Mouse (Mus musculus) kidney, adult 2 months (tissue): ENCODE measurements at regions not wholly inside any gene's neighbourhood (a gene's known extent, or its start where the extent isn't known, plus 50 kb on each side); places are given as distances from the start of the nearest gene placed in this dataset.

ENCODE experiments used
- DNase-seq: peaks from one replicate; pipeline ENCODE4 v3.0.0; 2021
- H3K27ac ChIP-seq: fragments of 200-500 bp; 2 replicates; pipeline ENCODE4 v1.5.1; 2012; ENCODE audit warnings: low read depth, low read length, control low read depth, inconsistent platforms; ENCODE audit not compliant: insufficient read depth
- H3K27me3 ChIP-seq: fragments of 200-500 bp; replicated peaks from 2 replicates; pipeline ENCODE4 v1.6.1; 2012; ENCODE audit warnings: mild to moderate bottlenecking, moderate library complexity, low read length, inconsistent platforms; ENCODE audit not compliant: control insufficient read depth, insufficient read depth
- H3K36me3 ChIP-seq: fragments of 200-500 bp; 2 replicates; pipeline ENCODE4 v1.6.1; 2012; ENCODE audit warnings: mild to moderate bottlenecking, moderate library complexity, low read length, inconsistent platforms; ENCODE audit not compliant: control insufficient read depth, insufficient read depth
- H3K4me1 ChIP-seq: fragments of 200-500 bp; 2 replicates; pipeline ENCODE4 v1.6.1; 2011; ENCODE audit warnings: low read length; ENCODE audit not compliant: control insufficient read depth, insufficient read depth
- H3K4me3 ChIP-seq: fragments of 200-500 bp; 2 replicates; pipeline ENCODE4 v1.5.1; 2011; ENCODE audit warnings: mild to moderate bottlenecking, low read depth, low read length, control low read depth; ENCODE audit not compliant: insufficient read depth
- CTCF ChIP-seq: fragments of 200-500 bp; conservative IDR thresholded peaks from 2 replicates; pipeline ENCODE4 v1.5.1; 2011; ENCODE audit warnings: low read depth, mild to moderate bottlenecking, control low read depth, low read length, moderate library complexity, mixed read lengths; ENCODE audit not compliant: insufficient read depth, insufficient read length
- POLR2A ChIP-seq: fragments of 200-500 bp; IDR thresholded peaks from one replicate; pipeline ENCODE4 v1.6.1; 2011; ENCODE audit warnings: low read depth, low read length, control low read depth
- WGBS: fragments of 180-500 bp; shearing (Covaris S2); methylation state at CpG from one replicate; pipeline ENCODE4 v1.1.7; 2018; 5-methylcytosine and 5-hydroxymethylcytosine counted together

- Histone ChIP-seq H3K4me1 (no peaks in the 10 kb centered on the region), H3K36me3 (no peaks in the 10 kb centered on the region), H3K27ac (no peak overlapping the region), H3K27me3 (no peaks in the 10 kb centered on the region), H3K4me3 (no peak overlapping the region)
- TF ChIP-seq CTCF (no peak), POLR2A (no peak)
- DNase-seq = no peak
- 34% methylated on average over 6 of the region's 6 CpGs for WGBS
These were observed 126.4 kb downstream of the Mreg start for GRCm38 (mm10) chr1:72085661-72086060.

GRCm38 (mm10) chr1:72084219-72084618 is 127.9 kb downstream of the Mreg start:
- H3K36me3 ChIP-seq = no peaks in the 10 kb centered on the region
- WGBS = 72% methylated on average over 3 of the region's 3 CpGs
- no peaks in the 10 kb centered on the region for H3K4me1 ChIP-seq
- TF ChIP-seq POLR2A (no peak), CTCF (no peak)
- no peaks in the 10 kb centered on the region for H3K27me3 ChIP-seq
- no peak for DNase-seq
- H3K27ac ChIP-seq = no peak overlapping the region
- H3K4me3 ChIP-seq = no peak overlapping the region

GRCm38 (mm10) chr1:72082366-72082765 is 129.7 kb downstream of the Mreg start:
- TF ChIP-seq CTCF (no peak), POLR2A (no peak)
- no peaks in the 10 kb centered on the region for H3K4me1 ChIP-seq
- no peak overlapping the region for H3K4me3 ChIP-seq
- H3K27ac ChIP-seq = no peak overlapping the region
- no peaks in the 10 kb centered on the region for H3K36me3 ChIP-seq
- no peaks in the 10 kb centered on the region for H3K27me3 ChIP-seq
- 80% methylated on average over 4 of the region's 4 CpGs for WGBS
- no peak for DNase-seq

GRCm38 (mm10) chr1:72081811-72082210 is 130.3 kb downstream of the Mreg start:
- 67% methylated on average over 5 of the region's 5 CpGs for WGBS
- Histone ChIP-seq H3K4me3 (no peak overlapping the region), H3K27ac (no peak overlapping the region), H3K36me3 (no peaks in the 10 kb centered on the region), H3K27me3 (no peaks in the 10 kb centered on the region), H3K4me1 (no peaks in the 10 kb centered on the region)
- DNase-seq = no peak
- TF ChIP-seq POLR2A (no peak), CTCF (no peak)

- no peak for DNase-seq
- WGBS = 86% methylated on average over 7 of the region's 7 CpGs
- H3K27ac ChIP-seq = no peak overlapping the region
- no peaks in the 10 kb centered on the region for H3K36me3 ChIP-seq
- H3K4me3 ChIP-seq = no peak overlapping the region
- H3K4me1 ChIP-seq = no peaks in the 10 kb centered on the region
- H3K27me3 ChIP-seq = no peaks in the 10 kb centered on the region
- TF ChIP-seq CTCF = no peak
- TF ChIP-seq POLR2A = no peak
These were observed 133.1 kb downstream of the Mreg start for GRCm38 (mm10) chr1:72078926-72079550.

GRCm38 (mm10) chr1:72076341-72076740 is 135.8 kb downstream of the Mreg start:
- H3K4me1 ChIP-seq = no peaks in the 10 kb centered on the region
- no peak overlapping the region for H3K27ac ChIP-seq
- TF ChIP-seq CTCF = no peak
- no peak for TF ChIP-seq POLR2A
- no peak overlapping the region for H3K4me3 ChIP-seq
- H3K27me3 ChIP-seq = no peaks in the 10 kb centered on the region
- DNase-seq = no peak
- 44% methylated on average over 1 of the region's 1 CpGs for WGBS
- H3K36me3 ChIP-seq = no peaks in the 10 kb centered on the region

GRCm38 (mm10) chr1:72075464-72075863 is 136.6 kb downstream of the Mreg start:
- no peak overlapping the region for H3K27ac ChIP-seq
- 68% methylated on average over 2 of the region's 2 CpGs for WGBS
- H3K4me1 ChIP-seq = no peaks in the 10 kb centered on the region
- no peak overlapping the region for H3K4me3 ChIP-seq
- TF ChIP-seq CTCF = no peak
- no peaks in the 10 kb centered on the region for H3K27me3 ChIP-seq
- no peak for DNase-seq
- H3K36me3 ChIP-seq = no peaks in the 10 kb centered on the region

- no peak for DNase-seq
- Histone ChIP-seq H3K4me3 (no peak overlapping the region), H3K27ac (no peak overlapping the region), H3K36me3 (no peaks in the 10 kb centered on the region), H3K27me3 (no peaks in the 10 kb centered on the region), H3K4me1 (no peaks in the 10 kb centered on the region)
- WGBS = 89% methylated on average over 4 of the region's 4 CpGs
- TF ChIP-seq CTCF = no peak
- TF ChIP-seq POLR2A = no peak
These were observed 138.9 kb downstream of the Mreg start for GRCm38 (mm10) chr1:72073245-72073644.
